ENCODE assay signal across 9 mouse cellular contexts in genomic region chr2:33207069-33207468, GRCm38 (mm10). TPM values are rescaled to one million over a fixed set of nuclear protein-coding genes. Genes with fewer than 3 reads are reported as not detected.
DNase-seq lines count a peak whose midpoint lies in the region; ATAC-seq lines count a peak whose summit lies in the region.
"Had no signal": no experiment of that assay in that cellular context is flagged by ENCODE, and none has a peak within 500 bp of the region (broad histone marks: within the 10 kb centered on the region; RNA-seq: fewer than 3 reads in every experiment).

No protein-coding gene starts in this region.

- H3K36me3 ChIP-seq in heart, embryonic 16.5 days (ENCODE audit: control insufficient read depth, insufficient read depth) = no peaks in the 10 kb centered on the region
- H3K36me3 ChIP-seq in kidney, embryonic 14.5 days (ENCODE audit: control insufficient read depth, insufficient read depth, low read length) = no peaks in the 10 kb centered on the region

- no peak overlapping the region for H3K4me2 ChIP-seq in heart, embryonic 16.5 days (ENCODE audit: low read depth, low read length)
- no peak overlapping the region for H3K4me2 ChIP-seq in kidney, embryonic 14.5 days (replicated peaks; ENCODE audit: low read depth, low read length)

- no peak overlapping the region for H3K4me3 ChIP-seq in heart, embryonic 16.5 days (ENCODE audit: low read length)
- H3K4me3 ChIP-seq in kidney, embryonic 14.5 days (ENCODE audit: low read length) = no peak overlapping the region

- H3K27me3 ChIP-seq in heart, embryonic 16.5 days (ENCODE audit: control insufficient read depth, insufficient read depth, low read length) = no peaks in the 10 kb centered on the region
- no peaks in the 10 kb centered on the region for H3K27me3 ChIP-seq in kidney, embryonic 14.5 days (ENCODE audit: control insufficient read depth, insufficient read depth, low read length)

- H3K27ac ChIP-seq in heart, embryonic 16.5 days (ENCODE audit: low read length) = peak overlapping the region; percentile 72
- H3K27ac ChIP-seq in kidney, embryonic 14.5 days (ENCODE audit: low read depth, low read length) = peak overlapping the region; percentile 34

- peaks cover 52% of the 10 kb centered on the region for H3K4me1 ChIP-seq in heart, embryonic 16.5 days (ENCODE audit: control insufficient read depth, insufficient read depth, low read length)
- peaks cover 19% of the 10 kb centered on the region for H3K4me1 ChIP-seq in kidney, embryonic 14.5 days (ENCODE audit: control insufficient read depth, insufficient read depth, low read length)

- 21% methylated on average over 4 of the region's 4 CpGs for WGBS in heart, embryonic 16.5 days
- 15% methylated on average over 4 of the region's 4 CpGs for WGBS in kidney, embryonic 14.5 days

- peak overlapping the region; percentile 38; the same call in 1 of the 2 replicates for H3K9ac ChIP-seq in heart, embryonic 16.5 days (ENCODE audit: low read length)
- H3K9ac ChIP-seq in kidney, embryonic 14.5 days (ENCODE audit: low read depth, low read length) = no peak overlapping the region

- DNase-seq in urinary bladder, postnatal 4 days (ENCODE audit: low spot score in 2 of 2) = peak; percentile 55 to 70
- DNase-seq in urinary bladder, adult 2 months (ENCODE audit: low spot score) = no peak
- DNase-seq in right cerebral cortex, adult 2 months (ENCODE audit: low spot score in 2 of 2) = no peak
- no peak for DNase-seq in layer of hippocampus, adult 9-10 months (ENCODE audit: low spot score)
- no peak for DNase-seq in right cerebral cortex, postnatal 4 days
- DNase-seq: cerebellum, adult 11 months had no signal

- H3K9me3 ChIP-seq in heart, embryonic 16.5 days (replicated peaks; ENCODE audit: control insufficient read depth, low read length) = no peaks in the 10 kb centered on the region
- H3K9me3 ChIP-seq in kidney, embryonic 14.5 days (ENCODE audit: control insufficient read depth, low read length) = no peaks in the 10 kb centered on the region

- ATAC-seq in heart, embryonic 16.5 days (replicated peaks; ENCODE audit: extremely low read depth, insufficient read depth, low FRiP score) = no peak
- peak; percentile 82 for ATAC-seq in kidney, embryonic 14.5 days (ENCODE audit: low FRiP score, low TSS enrichment)
- ATAC-seq: forebrain, embryonic 16.5 days had no signal

RNA-seq across cellular contexts. Expression of gene Angptl2, which starts 8.8 kb away (rescaled TPM):
- polyA plus RNA-seq in urinary bladder, adult 2 months (2012; rRNA removed) = 67.7 and 73.5 TPM in 2 replicates
- polyA plus RNA-seq in heart, embryonic 16.5 days (2015; fragmentation: Nextera tagmentation; extraction: Ambion mirVana) = 75.1 and 76.4 TPM in 2 replicates
- polyA plus RNA-seq in kidney, embryonic 14.5 days (2014; fragmentation: Nextera tagmentation; extraction: Ambion mirVana) = 21.1 and 27.0 TPM in 2 replicates

Comparison
In these comparisons a context has a peak if more than half of its experiments do, and no peak if none do; other contexts are left out.
1. DNase-seq: peak in urinary bladder, postnatal 4 days (2 of 2); none in urinary bladder, adult 2 months (single experiment), right cerebral cortex, adult 2 months (0 of 2), layer of hippocampus, adult 9-10 months (single experiment) and right cerebral cortex, postnatal 4 days (single experiment).